Mouse (Mus musculus): ENCODE measurements around the gene Ndufaf8.

Ndufaf8 gene

DNA sequence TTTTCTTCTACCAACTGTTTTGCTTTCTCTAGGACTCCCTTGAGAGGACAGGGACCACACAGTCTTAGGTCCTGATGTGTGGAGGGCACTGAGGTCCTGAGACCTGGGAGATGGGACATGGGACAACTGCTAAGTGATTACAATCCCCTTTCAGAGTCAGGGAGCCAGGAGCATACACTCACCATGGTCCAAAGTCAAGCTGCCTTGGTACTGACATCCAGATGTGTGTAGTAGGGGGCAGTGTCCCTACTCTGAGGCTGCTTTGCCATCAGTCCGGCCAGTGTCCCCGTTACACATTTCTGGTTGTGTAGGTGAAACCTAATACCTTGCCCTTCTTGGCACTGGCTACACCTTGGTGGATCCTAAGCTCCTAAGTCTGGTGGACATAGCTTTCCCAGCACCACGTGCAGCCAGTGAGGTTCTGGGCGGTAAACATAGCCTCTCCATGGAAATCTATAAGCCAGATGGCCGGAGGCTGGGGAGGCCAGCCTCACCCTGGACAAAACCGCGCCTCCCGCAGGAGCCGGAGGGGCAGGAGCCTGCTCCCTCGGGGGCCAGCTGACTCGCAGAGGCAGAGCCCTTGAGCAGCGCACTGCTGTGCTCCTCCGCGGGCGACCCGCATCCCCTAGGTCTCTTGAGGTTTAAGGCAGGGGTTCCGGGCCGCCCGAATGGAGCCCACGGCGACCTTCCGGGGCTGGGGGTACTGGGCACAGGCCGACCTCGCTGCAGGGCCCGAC is 12.7 kb upstream of the Ndufaf8 start:
- DNase-seq (ENCODE audit: low spot score in 2 of 2), result peak; percentile 37 to 75

DNA sequence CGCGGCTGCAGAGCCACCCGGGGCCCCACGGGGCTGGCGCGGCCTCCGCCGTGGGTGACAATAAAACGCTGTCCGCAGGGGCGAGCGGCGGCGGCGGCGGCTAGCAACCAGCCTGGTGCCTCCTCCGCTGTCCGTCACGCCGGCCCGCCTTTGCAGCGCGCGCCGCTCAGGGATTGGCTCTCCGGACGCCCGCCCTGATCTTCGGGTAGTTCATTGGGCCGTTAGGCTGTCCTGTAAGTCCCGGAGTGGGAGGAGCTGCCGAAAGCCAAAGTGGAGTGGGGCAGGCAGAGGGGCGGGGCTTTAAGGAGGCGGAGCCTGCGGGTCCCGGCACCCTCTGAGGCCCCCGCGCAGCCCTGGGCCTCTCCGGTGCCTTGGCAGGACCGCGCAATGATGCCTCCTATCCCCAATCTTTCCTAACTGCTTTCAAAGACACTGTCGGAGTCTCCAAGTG is 12.0 kb upstream of the Ndufaf8 start, which contains the start of gene Cep131:
Gene Cep131 (minus strand): TSS at position 126 of the 451 bp plus-strand sequence.
- peak; percentile 97 to 98 for DNase-seq (ENCODE audit: low spot score in 2 of 2)

DNA sequence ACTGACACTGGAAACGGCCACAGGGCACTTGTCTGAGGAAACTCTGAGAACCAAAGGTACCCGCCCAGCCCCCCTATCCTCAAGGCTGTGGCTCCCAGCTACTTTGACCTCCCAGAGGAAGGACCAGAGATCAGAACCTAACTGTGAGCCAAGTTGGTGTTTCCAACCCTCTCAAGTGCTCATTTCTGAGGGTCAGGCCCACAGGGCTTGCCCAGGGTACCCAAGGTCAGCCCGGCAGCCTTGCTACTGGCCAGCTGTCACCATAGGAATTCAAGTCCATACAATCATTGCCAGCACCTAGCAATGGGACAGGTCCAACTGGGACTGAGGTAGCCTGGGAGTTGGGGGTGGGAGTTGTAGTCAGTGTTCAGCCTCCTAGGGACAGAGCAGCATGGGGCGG is 8.1 kb upstream of the Ndufaf8 start:
- no peak for DNase-seq (ENCODE audit: low spot score in 2 of 2)

DNA sequence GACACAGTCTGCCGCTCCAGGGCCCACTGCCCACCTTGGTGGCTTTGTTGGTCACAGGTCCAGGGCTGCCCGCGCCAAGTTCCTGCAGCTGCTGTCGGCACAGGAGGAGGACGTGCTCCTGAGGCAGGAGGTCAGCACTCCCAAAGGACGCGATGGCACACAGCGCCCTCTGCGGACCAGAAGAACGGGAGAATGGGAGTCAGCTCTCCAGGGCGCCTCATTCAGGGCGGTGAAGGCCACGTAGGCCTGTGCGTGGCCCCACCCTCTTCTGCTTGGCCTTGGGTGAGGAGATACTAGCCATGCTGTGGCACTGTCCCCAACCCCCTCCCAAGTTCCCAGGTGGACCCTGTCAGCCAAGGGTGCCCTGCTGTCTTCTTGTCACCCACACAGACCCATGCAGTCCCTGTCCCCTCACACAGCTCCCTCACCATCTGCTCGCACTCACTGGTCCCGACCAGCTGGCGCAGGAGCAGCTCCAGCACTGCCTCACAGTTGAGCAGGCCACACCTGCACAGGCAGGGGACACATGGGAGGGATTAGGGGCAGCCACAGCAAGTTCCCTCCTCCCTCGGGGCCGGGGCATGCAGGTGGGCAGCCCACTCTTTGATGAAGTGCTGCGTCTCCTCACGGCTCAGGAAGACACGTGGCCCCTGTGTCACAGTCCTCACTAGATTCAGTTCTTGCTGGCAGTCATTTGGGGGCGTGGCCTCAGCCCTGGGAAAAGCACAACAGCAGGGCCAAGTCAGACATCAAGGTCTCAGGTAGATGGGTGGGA is 5.7 kb upstream of the Ndufaf8 start:
- DNase-seq (ENCODE audit: low spot score in 2 of 2), result no peak

DNA sequence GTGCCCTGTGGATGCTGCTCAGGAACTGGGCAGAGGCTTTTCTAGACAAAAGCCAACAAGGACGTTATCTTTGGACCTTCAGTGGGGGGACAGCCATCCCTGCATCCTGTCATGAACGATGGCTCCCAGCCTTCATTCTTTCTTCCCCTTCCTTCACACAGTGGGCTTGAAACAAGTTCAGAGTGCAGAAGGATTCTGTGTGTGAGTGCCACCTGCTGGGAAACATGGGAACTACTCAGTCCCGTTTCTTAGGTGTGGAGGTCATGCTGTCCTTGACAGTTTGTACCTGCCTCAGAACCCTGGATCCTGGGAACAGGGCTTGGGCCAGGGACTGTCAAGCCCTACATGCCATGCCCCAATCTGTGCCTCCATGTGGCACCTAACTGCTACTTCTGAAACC is 2.3 kb downstream of the Ndufaf8 start:
- peak; percentile 63 to 84 for DNase-seq (ENCODE audit: low spot score in 2 of 2)

DNA sequence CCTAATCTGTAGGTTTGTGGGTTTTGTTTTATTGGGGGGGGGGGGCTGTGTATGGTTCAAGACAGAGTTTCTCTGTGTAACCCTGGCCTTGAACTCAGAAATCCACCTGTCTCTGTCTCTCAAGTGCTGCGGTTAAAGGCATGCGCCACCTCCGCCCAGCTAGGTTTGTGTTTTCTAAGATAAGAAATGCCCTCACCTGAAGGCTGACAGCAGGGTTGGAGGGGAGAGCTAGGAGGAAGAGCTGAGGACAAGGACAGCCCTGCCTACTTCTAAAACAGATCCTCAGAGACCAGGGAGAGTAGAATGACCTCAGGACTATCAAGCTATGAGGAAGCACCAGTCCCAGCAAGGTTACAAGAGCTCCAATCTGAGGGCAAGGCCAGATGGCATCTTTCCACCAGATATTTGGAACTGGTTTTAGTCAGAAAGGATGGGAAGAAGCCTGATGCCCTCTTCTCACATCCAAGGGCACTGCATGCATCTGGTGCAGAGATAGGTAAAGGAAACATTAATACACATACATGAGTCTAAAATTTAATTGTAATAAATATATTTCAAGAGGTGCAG is 4.8 kb downstream of the Ndufaf8 start:
- no peak for DNase-seq (ENCODE audit: low spot score in 2 of 2)

DNA sequence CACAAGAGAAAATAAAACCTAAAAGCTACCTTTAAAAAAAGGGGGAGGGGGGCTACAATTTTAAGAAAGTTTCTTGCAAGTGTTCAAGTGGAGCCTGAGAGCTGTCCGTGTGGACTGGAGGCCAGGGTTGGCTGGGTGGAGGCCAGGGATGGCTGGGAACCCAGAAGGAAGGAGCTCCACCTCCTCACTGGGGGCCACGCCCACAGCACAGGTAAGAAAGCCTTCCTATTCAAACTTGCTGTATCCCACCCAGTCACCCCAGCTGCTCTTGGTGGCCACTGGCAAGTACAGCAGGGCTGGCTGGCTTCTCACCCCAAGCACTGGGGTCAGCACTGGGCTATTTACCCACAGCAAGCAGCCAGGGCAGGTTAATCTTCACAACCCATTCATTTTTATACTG is 8.3 kb downstream of the Ndufaf8 start:
- DNase-seq (ENCODE audit: low spot score in 2 of 2), result no peak

DNA sequence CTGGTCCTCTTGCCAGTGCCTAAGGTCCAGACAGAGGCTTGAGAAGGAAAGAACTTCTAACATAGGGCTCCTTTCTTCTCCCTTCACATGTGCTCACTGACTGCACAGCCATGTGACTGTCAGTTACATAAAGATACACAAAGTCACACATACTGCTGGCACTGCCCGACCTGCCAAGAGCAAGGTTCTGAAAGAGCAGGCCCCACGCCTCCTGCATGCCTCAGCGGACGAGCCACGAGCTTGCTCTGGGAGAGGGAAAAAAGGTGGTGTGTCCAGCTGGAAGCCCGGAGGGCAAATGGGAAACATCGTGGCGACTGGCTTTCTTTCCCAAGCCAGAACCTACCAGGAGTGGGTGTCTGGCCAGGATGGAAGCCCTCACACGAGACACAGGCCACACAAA is 9.1 kb downstream of the Ndufaf8 start:
- DNase-seq (ENCODE audit: low spot score in 2 of 2), result no peak

DNA sequence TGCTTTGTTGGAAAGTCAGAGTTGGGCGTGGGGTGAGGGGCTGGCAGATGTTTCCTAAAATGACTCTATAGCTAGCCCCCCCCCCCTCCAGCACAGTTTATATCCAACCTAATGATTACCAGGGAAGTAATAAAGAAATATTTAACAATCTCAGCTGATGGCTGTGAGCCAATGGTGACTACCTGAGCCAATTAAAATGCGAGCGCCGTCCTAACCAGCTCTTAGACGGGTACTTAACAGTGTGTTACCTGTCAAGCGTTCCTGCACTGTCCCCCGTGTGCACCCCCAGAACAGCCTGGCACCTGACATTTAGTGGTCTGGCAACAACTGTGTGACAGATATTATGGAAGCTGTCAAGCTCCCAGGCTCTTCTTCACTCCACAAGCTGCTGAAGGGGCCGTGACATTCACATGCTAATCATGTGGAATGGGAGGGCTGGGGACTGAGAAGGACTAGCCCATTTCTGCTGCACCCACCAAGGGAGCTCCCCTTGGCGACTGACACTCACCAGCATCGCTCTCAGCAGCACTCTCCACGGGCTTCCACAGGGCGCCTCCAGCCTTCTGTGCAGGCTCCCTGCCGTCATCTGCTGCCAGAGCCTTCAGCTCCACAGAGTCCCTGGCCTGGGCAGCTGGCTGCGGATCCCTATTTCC is 11.0 kb downstream of the Ndufaf8 start:
- no peak for DNase-seq (ENCODE audit: low spot score in 2 of 2)

DNA sequence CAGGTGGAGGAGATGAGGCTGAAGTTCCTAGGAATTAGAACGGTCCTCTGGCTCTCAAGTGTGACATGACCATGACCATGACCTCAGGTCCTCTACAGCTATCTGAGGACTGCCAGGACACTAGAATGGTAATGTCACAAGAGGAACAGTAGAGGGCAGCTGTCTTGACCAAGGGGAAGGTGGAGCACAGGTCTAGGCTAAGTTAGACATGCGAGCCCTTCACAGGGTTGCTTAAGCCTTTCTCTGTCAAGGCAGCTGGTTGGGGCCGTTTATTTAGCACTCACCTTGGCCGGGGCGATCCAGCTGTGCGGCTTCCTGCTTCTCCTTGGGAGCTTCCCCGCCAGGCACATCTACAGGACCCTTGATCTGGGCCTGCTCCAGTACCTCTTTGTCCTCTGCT is 11.8 kb downstream of the Ndufaf8 start:
- no peak for DNase-seq (ENCODE audit: low spot score in 2 of 2)

DNA sequence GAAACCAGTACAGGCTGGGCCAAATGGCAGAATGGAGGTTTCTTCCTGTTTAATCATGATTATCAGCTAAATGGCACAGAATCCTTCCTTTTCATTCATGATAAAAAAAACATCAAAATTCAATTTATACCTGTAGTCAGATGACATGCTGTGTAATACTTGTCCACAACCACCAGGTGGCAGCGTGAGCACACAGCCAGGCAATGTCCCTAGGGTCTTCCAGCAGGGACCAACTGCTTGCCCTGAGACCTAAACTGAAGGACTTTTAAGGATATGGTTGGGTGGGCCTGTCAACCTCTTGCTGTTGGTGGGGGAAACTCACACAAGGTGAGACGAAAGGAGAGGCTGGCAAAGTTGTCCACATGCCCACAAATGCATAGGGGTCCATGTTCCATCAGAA is 12.3 kb downstream of the Ndufaf8 start:
- DNase-seq (ENCODE audit: low spot score in 2 of 2), result peak in 1 of 2 experiments; percentile 80

DNA sequence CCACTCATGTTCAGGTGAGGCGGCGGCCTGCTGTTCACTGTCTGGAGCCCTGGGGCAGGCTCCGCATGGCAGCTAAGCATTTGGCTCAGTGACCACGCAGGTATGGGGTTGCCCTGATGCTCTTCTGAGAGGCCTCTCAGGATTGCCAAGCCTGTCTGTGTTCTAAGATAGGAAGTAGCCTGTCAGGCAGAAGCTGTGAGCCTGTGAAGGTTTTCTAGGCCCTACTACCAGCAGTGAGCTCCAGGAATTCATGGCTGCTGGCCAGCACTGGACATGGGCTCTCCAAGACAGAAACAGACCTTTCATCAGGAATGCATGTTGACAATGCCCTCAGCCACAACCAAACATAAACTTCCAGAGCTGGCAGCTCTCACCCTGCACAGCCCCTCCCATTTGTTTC is 13.4 kb downstream of the Ndufaf8 start:
- DNase-seq (ENCODE audit: low spot score in 2 of 2), result no peak

DNA sequence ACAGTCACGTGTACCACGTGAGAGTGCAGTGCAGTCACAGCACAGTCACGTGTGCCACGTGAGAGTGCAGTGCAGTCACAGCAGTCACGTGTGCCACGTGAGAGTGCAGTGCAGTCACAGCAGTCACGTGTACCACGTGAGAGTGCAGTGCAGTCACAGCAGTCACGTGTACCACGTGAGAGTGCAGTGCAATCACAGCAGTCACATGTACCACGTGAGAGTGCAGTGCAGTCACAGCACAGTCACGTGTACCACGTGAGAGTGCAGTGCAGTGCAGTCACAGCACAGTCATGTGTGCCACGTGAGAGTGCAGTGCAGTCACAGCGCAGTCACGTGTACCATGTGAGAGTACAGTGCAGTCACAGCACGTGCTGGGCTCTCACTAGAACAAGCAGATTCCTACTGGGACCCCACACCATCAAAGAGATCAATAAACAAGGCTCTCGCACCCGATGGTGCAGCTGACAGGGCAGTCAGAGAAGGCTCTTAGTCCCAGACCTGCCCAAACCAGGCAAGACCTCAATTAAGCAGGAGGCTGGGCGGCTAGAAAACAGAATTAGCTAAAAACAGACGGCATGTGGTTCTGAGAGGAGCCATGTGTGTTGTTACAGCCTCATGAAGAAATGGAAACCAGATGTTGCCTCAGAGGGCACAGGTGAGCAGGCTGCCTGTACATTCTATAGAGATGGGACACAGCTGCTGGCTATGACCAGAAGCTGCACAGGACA is 15.9 kb downstream of the Ndufaf8 start:
- no peak for DNase-seq (ENCODE audit: low spot score in 2 of 2)

DNA sequence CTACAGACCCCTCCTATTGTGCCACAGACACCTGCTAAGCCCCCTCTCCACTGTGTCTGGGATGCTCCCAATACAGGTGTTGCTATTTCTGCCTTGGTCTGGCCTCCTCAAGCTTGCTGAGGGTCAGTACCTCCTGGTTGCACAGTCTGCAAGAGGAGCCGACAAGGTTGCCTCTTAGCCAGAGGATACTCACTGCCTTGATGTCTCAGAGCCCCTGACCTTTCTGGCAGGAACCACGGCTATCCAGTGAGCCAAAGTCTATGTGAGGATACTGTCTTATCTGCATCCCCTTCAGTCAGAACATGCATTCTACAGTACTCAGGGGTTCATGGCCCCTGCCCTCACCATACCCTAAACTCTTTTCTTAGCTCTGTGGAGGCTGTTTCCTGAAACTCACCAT is 18.9 kb downstream of the Ndufaf8 start:
- no peak for DNase-seq (ENCODE audit: low spot score in 2 of 2)

DNA sequence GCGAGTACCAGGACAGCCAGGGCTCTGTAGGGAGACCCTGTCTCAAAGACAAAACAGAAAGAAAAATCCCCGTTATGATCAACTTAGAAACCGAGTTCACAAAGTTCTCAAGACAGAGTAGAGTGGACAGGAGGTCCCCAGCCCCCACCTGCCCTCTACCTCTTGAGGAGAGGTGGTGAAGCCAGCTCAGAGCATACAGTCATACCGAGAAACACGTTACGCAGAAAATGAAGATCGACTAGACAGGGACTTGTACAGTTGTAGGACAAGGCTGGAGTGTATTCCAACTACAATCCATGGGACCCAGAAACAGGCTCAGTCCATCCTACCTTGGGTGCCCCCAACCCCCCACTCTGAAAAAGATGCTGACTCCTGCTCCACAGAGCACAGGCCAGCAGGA is 20.4 kb downstream of the Ndufaf8 start:
- DNase-seq (ENCODE audit: low spot score in 2 of 2), result no peak

DNA sequence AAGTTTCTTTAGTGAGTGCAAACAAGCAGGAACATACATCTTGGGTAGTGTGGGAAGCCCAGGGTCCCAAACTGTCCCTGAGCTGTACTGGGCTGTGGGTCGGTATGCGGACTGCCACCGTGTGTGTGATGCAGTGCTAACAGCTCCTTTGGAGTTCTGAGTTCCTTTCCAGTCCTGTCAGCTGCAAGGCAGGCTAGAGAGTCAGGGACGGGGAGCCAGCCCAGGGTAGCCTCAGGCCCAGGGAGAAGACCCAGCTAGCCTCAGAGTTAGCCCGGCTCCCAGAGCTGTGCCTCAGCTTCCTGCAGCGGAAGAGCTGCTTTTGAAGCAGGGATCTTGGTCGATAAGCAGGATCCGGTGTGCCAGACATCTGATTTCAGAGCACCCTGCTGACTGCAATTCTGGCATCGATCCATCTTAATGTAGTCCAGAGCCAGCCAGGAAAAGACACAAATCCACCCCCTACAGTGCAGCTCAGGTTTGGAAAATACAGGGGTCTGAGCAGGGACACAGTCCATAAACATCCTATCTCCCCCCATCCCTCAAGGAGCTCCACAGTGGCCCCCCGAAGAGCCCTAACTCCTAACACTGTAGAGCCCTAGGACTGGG is 21.3 kb downstream of the Ndufaf8 start:
- DNase-seq (ENCODE audit: low spot score in 2 of 2), result no peak

DNA sequence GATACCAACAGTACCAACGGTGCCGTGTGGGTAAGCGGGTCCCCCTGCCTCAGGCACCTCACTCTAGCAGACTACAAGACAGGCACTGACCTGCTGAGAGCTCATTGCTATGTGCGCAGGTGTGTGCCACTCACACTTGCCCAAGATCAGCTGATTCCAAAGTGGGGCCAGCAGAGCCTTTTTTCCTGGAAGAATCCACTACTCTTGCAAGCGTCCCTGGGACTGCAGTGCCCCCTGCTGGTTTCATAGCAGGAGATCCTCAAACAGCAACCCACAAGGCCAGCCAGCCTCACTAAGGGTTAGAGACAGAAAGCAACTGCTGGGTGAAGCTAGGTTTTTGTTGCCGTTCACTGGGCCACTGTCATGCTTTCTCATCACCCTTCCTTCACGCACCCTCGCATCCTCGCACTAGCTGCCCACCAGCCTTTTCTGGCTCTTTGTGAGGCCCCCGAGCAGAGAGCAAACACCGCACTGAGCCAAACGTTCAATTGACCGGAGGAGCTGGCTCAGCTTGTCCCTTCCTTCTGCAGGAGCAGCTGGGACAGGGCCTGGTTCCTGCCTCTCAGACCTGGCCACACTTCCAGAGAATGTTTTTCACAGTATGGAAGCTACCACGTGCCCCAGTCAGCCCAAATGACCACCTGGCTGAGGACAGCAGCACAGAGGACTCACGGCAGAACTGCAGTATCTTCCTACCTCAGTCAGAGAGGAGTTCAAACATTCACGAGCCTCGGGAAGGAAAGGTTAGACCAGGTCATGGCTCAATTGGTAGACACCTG is 22.1 kb downstream of the Ndufaf8 start:
- peak; percentile 27 to 74 for DNase-seq (ENCODE audit: low spot score in 2 of 2)

DNA sequence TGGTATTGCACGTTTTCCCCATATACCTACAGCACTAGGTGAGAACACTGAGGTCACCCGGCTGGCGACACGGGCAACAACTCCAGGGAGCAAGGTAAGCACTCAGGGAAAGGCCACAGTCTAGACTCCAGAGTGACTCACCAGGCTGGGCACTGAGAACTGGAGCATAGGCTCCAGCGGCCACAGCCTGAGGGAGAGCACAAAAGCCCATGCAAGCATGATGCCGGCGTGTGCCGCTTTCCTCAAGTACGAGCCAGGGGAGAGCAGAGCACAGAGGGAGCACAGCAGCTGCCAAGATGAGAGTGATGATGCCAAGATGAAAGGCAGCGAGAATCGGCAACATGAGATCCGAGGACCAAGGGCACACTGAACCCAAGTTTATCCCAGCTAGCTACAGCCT is 23.4 kb downstream of the Ndufaf8 start:
- no peak for DNase-seq (ENCODE audit: low spot score in 2 of 2)

DNA sequence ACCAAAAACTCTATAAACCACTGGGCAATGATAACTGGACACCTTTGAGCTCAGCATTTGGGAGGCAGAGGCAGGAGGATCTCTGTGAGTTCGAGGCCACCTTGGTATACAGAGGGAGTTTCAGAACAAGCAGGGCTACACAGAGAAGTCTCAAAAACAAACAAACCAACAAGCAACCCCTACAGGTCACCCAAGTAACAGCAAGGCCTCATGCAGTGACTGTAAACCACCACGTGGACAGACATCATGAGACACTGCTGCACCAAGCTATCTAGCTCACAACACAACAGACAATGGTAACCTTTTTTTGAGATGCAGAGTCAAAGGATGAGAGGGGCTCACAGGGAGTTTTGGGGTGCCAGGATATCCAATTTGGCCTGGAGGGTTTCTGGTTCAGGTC is 28.1 kb downstream of the Ndufaf8 start:
- no peak for DNase-seq (ENCODE audit: low spot score in 2 of 2)

DNA sequence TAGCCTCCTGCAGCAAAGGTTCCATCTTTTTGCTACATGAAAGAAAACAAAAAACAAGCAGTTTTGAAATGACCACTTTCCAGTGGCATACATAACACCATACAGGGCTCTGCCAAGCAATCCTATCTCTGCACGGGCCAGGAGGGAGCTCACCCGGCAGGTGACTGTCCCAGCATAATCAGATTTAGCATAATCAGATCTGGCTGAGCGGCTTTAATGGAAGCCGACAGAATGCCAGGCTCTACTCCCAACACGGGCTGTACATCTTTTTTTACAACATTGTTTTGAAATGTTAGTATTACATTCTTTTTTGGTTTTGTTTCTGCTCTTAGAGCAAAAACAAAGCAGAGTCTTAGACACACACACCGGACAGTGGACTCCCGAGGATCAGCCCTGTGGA is 30.6 kb downstream of the Ndufaf8 start:
- DNase-seq (ENCODE audit: low spot score in 2 of 2), result no peak

Measured in spleen, postnatal 4 days (tissue).